Mouse (Mus musculus) MEL (cell line): ENCODE data around the gene Ccdc12. TPM values are rescaled to one million over a fixed set of nuclear protein-coding genes. Genes with fewer than 3 reads are reported as not detected.

ENCODE experiments used
- DNase-seq: peaks from one replicate; pipeline ENCODE4 v3.0.0; 2011; ENCODE audit warnings: low read depth, low spot score
- H3K27ac ChIP-seq: 2 replicates; pipeline ENCODE4 v1.5.1; 2012; ENCODE audit warnings: low read depth, mild to moderate bottlenecking, control low read depth, low read length, moderate library complexity; ENCODE audit not compliant: control insufficient read depth
- H3K27me3 ChIP-seq, 2 experiments: fragments of 150-350 bp in 1 of 2; sonication (generic) in 1 of 2; 2 replicates each; pipeline ENCODE4 v1.6.1; 2012; ENCODE audit warnings: low read length in 2 of 2, mild to moderate bottlenecking in 2 of 2, improper control_type of control experiment in 1 of 2, moderate library complexity in 1 of 2; ENCODE audit not compliant: insufficient read depth in 2 of 2, control insufficient read depth in 1 of 2
- H3K36me3 ChIP-seq, 2 experiments: 2 replicates each; pipeline ENCODE4 v1.6.1; 2012 to 2014; ENCODE audit warnings: low read length in 2 of 2, improper control_type of control experiment in 1 of 2, inconsistent platforms in 1 of 2, mild to moderate bottlenecking in 1 of 2; ENCODE audit not compliant: insufficient read depth in 2 of 2, control insufficient read depth in 1 of 2
- H3K4me1 ChIP-seq, 2 experiments: fragments of 150-350 bp in 1 of 2; sonication (generic) in 1 of 2; 2 replicates each; pipeline ENCODE4 v1.6.1; 2012; ENCODE audit warnings: low read length in 2 of 2, improper control_type of control experiment in 1 of 2, mild to moderate bottlenecking in 1 of 2; ENCODE audit not compliant: insufficient read depth in 2 of 2, control insufficient read depth in 1 of 2
- H3K4me3 ChIP-seq, 2 experiments: fragments of 150-350 bp in 1 of 2; sonication (generic) in 1 of 2; 2 replicates each; pipeline ENCODE4 v1.5.1; 2012; ENCODE audit warnings: low read depth in 2 of 2, low read length in 2 of 2, mild to moderate bottlenecking in 2 of 2, moderate library complexity in 2 of 2, control low read depth in 1 of 2, improper control_type of control experiment in 1 of 2; ENCODE audit not compliant: control insufficient read depth in 1 of 2, insufficient read depth in 1 of 2
- H3K79me2 ChIP-seq: 2 replicates; pipeline ENCODE4 v1.6.1; 2012; ENCODE audit warnings: mild to moderate bottlenecking, low read length, moderate library complexity; ENCODE audit not compliant: control insufficient read depth, poor library complexity, insufficient read depth
- H3K9ac ChIP-seq: 2 replicates; pipeline ENCODE4 v1.6.1; 2012; ENCODE audit warnings: low read depth, mild to moderate bottlenecking, control low read depth, low read length, moderate library complexity; ENCODE audit not compliant: control insufficient read depth, poor library complexity, severe bottlenecking
- H3K9me3 ChIP-seq: fragments of 150-350 bp; sonication (generic); replicated peaks from 2 replicates; pipeline ENCODE4 v1.6.1; 2012; ENCODE audit warnings: mild to moderate bottlenecking, low read length, improper control_type of control experiment, moderate library complexity; ENCODE audit not compliant: insufficient read depth
- CHD1 ChIP-seq: IDR thresholded peaks from 2 replicates; pipeline ENCODE4 v1.6.1; 2012; ENCODE audit warnings: low read depth, mild to moderate bottlenecking, inconsistent platforms, low read length, improper control_type of control experiment
- CHD2 ChIP-seq: IDR thresholded peaks from 2 replicates; pipeline ENCODE4 v1.6.1; 2011; ENCODE audit warnings: low read length, improper control_type of control experiment
- CTCF ChIP-seq, 3 experiments: IDR thresholded peaks in 2 of 3; conservative IDR thresholded peaks in 1 of 3; 2 replicates each; pipeline ENCODE4 v1.5.1; 2011 to 2012; ENCODE audit warnings: low read length in 3 of 3, low read depth in 2 of 3, mild to moderate bottlenecking in 2 of 3, improper control_type of control experiment in 1 of 3, inconsistent platforms in 1 of 3, mixed read lengths in 1 of 3, moderate library complexity in 1 of 3; ENCODE audit not compliant: control insufficient read depth in 1 of 3, insufficient read depth in 1 of 3, poor library complexity in 1 of 3, severe bottlenecking in 1 of 3
- E2F4 ChIP-seq: IDR thresholded peaks from 2 replicates; pipeline ENCODE4 v1.6.1; 2011; ENCODE audit warnings: low read depth, low read length, improper control_type of control experiment, borderline replicate concordance
- ELF1 ChIP-seq: IDR thresholded peaks from 2 replicates; pipeline ENCODE4 v1.6.1; 2014; ENCODE audit warnings: low read depth, mild to moderate bottlenecking, inconsistent platforms, low read length, improper control_type of control experiment, moderate library complexity
- EP300 ChIP-seq, 2 experiments: IDR thresholded peaks; 2 replicates each; pipeline ENCODE4 v1.6.1; 2011; ENCODE audit warnings: improper control_type of control experiment in 2 of 2, low read length in 2 of 2, low read depth in 1 of 2, mild to moderate bottlenecking in 1 of 2
- GABPA ChIP-seq: IDR thresholded peaks from 2 replicates; pipeline ENCODE4 v1.6.1; 2012; ENCODE audit warnings: low read depth, mild to moderate bottlenecking, inconsistent platforms, low read length, improper control_type of control experiment, moderate library complexity
- GATA1 ChIP-seq: IDR thresholded peaks from 2 replicates; pipeline ENCODE4 v1.6.1; 2011; ENCODE audit warnings: low read depth, low read length, improper control_type of control experiment
- HCFC1 ChIP-seq: IDR thresholded peaks from 2 replicates; pipeline ENCODE4 v1.6.1; 2012; ENCODE audit warnings: low read depth, mild to moderate bottlenecking, inconsistent platforms, low read length, improper control_type of control experiment, moderate library complexity
- JUND ChIP-seq: IDR thresholded peaks from 2 replicates; pipeline ENCODE4 v1.6.1; 2011; ENCODE audit warnings: low read depth, mild to moderate bottlenecking, improper control_type of control experiment, low read length
- KAT2A ChIP-seq: conservative IDR thresholded peaks from 2 replicates; pipeline ENCODE4 v1.6.1; 2012; ENCODE audit warnings: low read depth, low read length, improper control_type of control experiment, inconsistent platforms
- MAFK ChIP-seq: IDR thresholded peaks from 2 replicates; pipeline ENCODE4 v1.6.1; 2011; ENCODE audit warnings: low read depth, mild to moderate bottlenecking, low read length, improper control_type of control experiment, borderline replicate concordance
- MAX ChIP-seq: IDR thresholded peaks from 2 replicates; pipeline ENCODE4 v1.6.1; 2011; ENCODE audit warnings: low read length, improper control_type of control experiment
- MEF2A ChIP-seq: IDR thresholded peaks from 2 replicates; pipeline ENCODE4 v1.6.1; 2014; ENCODE audit warnings: low read depth, mild to moderate bottlenecking, inconsistent platforms, low read length, improper control_type of control experiment; ENCODE audit not compliant: poor library complexity, insufficient replicate concordance, severe bottlenecking; ENCODE audit errors: extremely low read depth
- MXI1 ChIP-seq: IDR thresholded peaks from 2 replicates; pipeline ENCODE4 v1.6.1; 2011; ENCODE audit warnings: mild to moderate bottlenecking, low read depth, low read length, improper control_type of control experiment
- NRF1 ChIP-seq: IDR thresholded peaks from 2 replicates; pipeline ENCODE4 v1.6.1; 2014; ENCODE audit warnings: low read depth, mild to moderate bottlenecking, inconsistent platforms, low read length, improper control_type of control experiment, moderate library complexity; ENCODE audit not compliant: poor library complexity, insufficient read depth, severe bottlenecking
- POLR2AphosphoS2 ChIP-seq: IDR thresholded peaks from 2 replicates; pipeline ENCODE4 v1.6.1; 2011; ENCODE audit warnings: low read length, improper control_type of control experiment
- RAD21 ChIP-seq: IDR thresholded peaks from 2 replicates; pipeline ENCODE4 v1.6.1; 2011; ENCODE audit warnings: mild to moderate bottlenecking, low read depth, low read length, improper control_type of control experiment
- RCOR1 ChIP-seq: IDR thresholded peaks from 2 replicates; pipeline ENCODE4 v1.6.1; 2012; ENCODE audit warnings: low read depth, mild to moderate bottlenecking, inconsistent platforms, low read length, improper control_type of control experiment
- SIN3A ChIP-seq: IDR thresholded peaks from 2 replicates; pipeline ENCODE4 v1.6.1; 2012; ENCODE audit warnings: low read length, improper control_type of control experiment, inconsistent platforms
- SMC3 ChIP-seq: IDR thresholded peaks from 2 replicates; pipeline ENCODE4 v1.6.1; 2011; ENCODE audit warnings: low read depth, low read length, improper control_type of control experiment
- TAL1 ChIP-seq: IDR thresholded peaks from 2 replicates; pipeline ENCODE4 v1.6.1; 2012; ENCODE audit warnings: mild to moderate bottlenecking, inconsistent platforms, low read length, moderate library complexity, mixed read lengths
- TBP ChIP-seq: IDR thresholded peaks from 2 replicates; pipeline ENCODE4 v1.8.0; 2011; ENCODE audit warnings: low read depth, low read length, improper control_type of control experiment
- USF1 ChIP-seq: IDR thresholded peaks from 2 replicates; pipeline ENCODE4 v1.6.1; 2014; ENCODE audit warnings: low read depth, mild to moderate bottlenecking, inconsistent platforms, low read length, improper control_type of control experiment, moderate library complexity
- USF2 ChIP-seq, 2 experiments: IDR thresholded peaks; 2 replicates each; pipeline ENCODE4 v1.6.1; 2011 to 2012; ENCODE audit warnings: improper control_type of control experiment in 2 of 2, low read length in 2 of 2, borderline replicate concordance in 1 of 2, inconsistent platforms in 1 of 2, low read depth in 1 of 2, mild to moderate bottlenecking in 1 of 2; ENCODE audit not compliant: insufficient read depth in 1 of 2
- ZC3H11A ChIP-seq: IDR thresholded peaks from 2 replicates; pipeline ENCODE4 v1.6.1; 2012; ENCODE audit warnings: low read depth, mild to moderate bottlenecking, inconsistent platforms, low read length, improper control_type of control experiment
- polyA plus RNA-seq, 2 experiments: library from polyadenylated mRNA; stranded (reverse) in 1 of 2; unstranded in 1 of 2; fragments of >175 nt in 1 of 2; fragments of >200 nt in 1 of 2; gene quantifications; 2 replicates each; pipeline versions ENCODE4 v1.2.1 to v1.2.4; 2012; ENCODE audit warnings: low replicate concordance in 2 of 2, low read depth in 1 of 2; ENCODE audit not compliant: insufficient read length in 2 of 2, insufficient read depth in 1 of 2, missing spikeins in 1 of 2
- total RNA-seq: library from RNA; depleted of rRNA; stranded (reverse); fragments of 300-350 nt; gene quantifications from 2 replicates; pipeline ENCODE4 v1.2.3, GENCODE M21; 2012

Ccdc12 gene
- total and polyA plus RNA-seq, 3 experiments, result 112 to 129 TPM; not detected in 1

GRCm38 (mm10) chr9:110726867-110727266, 70.6 kb downstream of the Ccdc12 start:
- H3K4me3 ChIP-seq, result no peak overlapping the region
- no peaks in the 10 kb centered on the region for H3K79me2 ChIP-seq
- H3K27me3 ChIP-seq, result no peaks in the 10 kb centered on the region
- H3K9ac ChIP-seq, result no peak overlapping the region
- DNase-seq, result no peak
- no peaks in the 10 kb centered on the region for H3K36me3 ChIP-seq
- H3K4me1 ChIP-seq, result no peaks in the 10 kb centered on the region
- no peaks in the 10 kb centered on the region for H3K9me3 ChIP-seq
- no peak overlapping the region for H3K27ac ChIP-seq
- TF ChIP-seq TBP (no peak), EP300 (IDR thresholded peaks at IDR 0.05; ENCODE audit: low read depth in 1 of 2, low read length in 2 of 2) (no peak), MAX (no peak), CHD1 (no peak), E2F4 (no peak), POLR2AphosphoS2 (no peak), MEF2A (no peak), JUND (no peak), USF1 (no peak), ELF1 (no peak), SIN3A (no peak), MAFK (no peak), MXI1 (no peak), RCOR1 (no peak), GATA1 (no peak), HCFC1 (no peak), CTCF (IDR thresholded peaks at IDR 0.05 in 2 of 3, conservative IDR thresholded peaks at IDR 0.05 in 1 of 3; ENCODE audit: control insufficient read depth in 1 of 3, insufficient read depth in 1 of 3, low read depth in 2 of 3, low read length in 3 of 3, poor library complexity in 1 of 3, severe bottlenecking in 1 of 3) (no peak)

- H3K79me2 ChIP-seq, result no peaks in the 10 kb centered on the region
- no peaks in the 10 kb centered on the region for H3K27me3 ChIP-seq
- H3K36me3 ChIP-seq, result no peaks in the 10 kb centered on the region
- DNase-seq, result peak; percentile 43
- no peak overlapping the region for H3K9ac ChIP-seq
- H3K9me3 ChIP-seq, result no peaks in the 10 kb centered on the region
- no peak overlapping the region for H3K4me3 ChIP-seq
- 0 out of 4 replicates have a peak, but pooled peaks cover 0 to 4% of the 10 kb centered on the region in 2 experiments for H3K4me1 ChIP-seq
- no peak for TF ChIP-seq KAT2A
- TF ChIP-seq NRF1, result no peak
- peak; percentile 39 for TF ChIP-seq RAD21
- TF ChIP-seq ZC3H11A, result peak; percentile 27; the same call in 1 of the 2 replicates
- no peak for TF ChIP-seq USF2 (IDR thresholded peaks at IDR 0.05; ENCODE audit: borderline replicate concordance in 1 of 2, insufficient read depth in 1 of 2, low read depth in 1 of 2, low read length in 2 of 2)
- TF ChIP-seq RCOR1, result no peak
- peak; percentile 81 for TF ChIP-seq SMC3
- no peak for TF ChIP-seq MXI1
- no peak for TF ChIP-seq TAL1
- TF ChIP-seq GABPA, result no peak
- peak; percentile 57 to 84 (median 72) for TF ChIP-seq CTCF (IDR thresholded peaks at IDR 0.05 in 2 of 3, conservative IDR thresholded peaks at IDR 0.05 in 1 of 3; ENCODE audit: control insufficient read depth in 1 of 3, insufficient read depth in 1 of 3, low read depth in 2 of 3, low read length in 3 of 3, poor library complexity in 1 of 3, severe bottlenecking in 1 of 3)
- TF ChIP-seq TBP, result no peak
- TF ChIP-seq CHD2, result no peak
- TF ChIP-seq, all 39 proteins: peak for 4
- H3K27ac ChIP-seq, result no peak overlapping the region
These were observed 73.5 kb downstream of the Ccdc12 start for GRCm38 (mm10) chr9:110729841-110730240.
